Mouse (Mus musculus) MEL (cell line): ENCODE data around the gene Nubp2. TPM values are rescaled to one million over a fixed set of nuclear protein-coding genes. Genes with fewer than 3 reads are reported as not detected.
A peak's percentile ranks its signal among the peaks of the same experiment; 100 is the strongest.

Experiments used
- DNase-seq: peaks from one replicate; pipeline ENCODE4 v3.0.0; 2011; ENCODE audit warnings: low read depth, low spot score
- H3K27ac ChIP-seq: 2 replicates; pipeline ENCODE4 v1.5.1; 2012; ENCODE audit warnings: low read depth, mild to moderate bottlenecking, control low read depth, low read length, moderate library complexity; ENCODE audit not compliant: control insufficient read depth
- H3K27me3 ChIP-seq, 2 experiments: fragments of 150-350 bp in 1 of 2; sonication (generic) in 1 of 2; 2 replicates each; pipeline ENCODE4 v1.6.1; 2012; ENCODE audit warnings: low read length in 2 of 2, mild to moderate bottlenecking in 2 of 2, improper control_type of control experiment in 1 of 2, moderate library complexity in 1 of 2; ENCODE audit not compliant: insufficient read depth in 2 of 2, control insufficient read depth in 1 of 2
- H3K36me3 ChIP-seq, 2 experiments: 2 replicates each; pipeline ENCODE4 v1.6.1; 2012 to 2014; ENCODE audit warnings: low read length in 2 of 2, improper control_type of control experiment in 1 of 2, inconsistent platforms in 1 of 2, mild to moderate bottlenecking in 1 of 2; ENCODE audit not compliant: insufficient read depth in 2 of 2, control insufficient read depth in 1 of 2
- H3K4me1 ChIP-seq, 2 experiments: fragments of 150-350 bp in 1 of 2; sonication (generic) in 1 of 2; 2 replicates each; pipeline ENCODE4 v1.6.1; 2012; ENCODE audit warnings: low read length in 2 of 2, improper control_type of control experiment in 1 of 2, mild to moderate bottlenecking in 1 of 2; ENCODE audit not compliant: insufficient read depth in 2 of 2, control insufficient read depth in 1 of 2
- H3K4me3 ChIP-seq, 2 experiments: fragments of 150-350 bp in 1 of 2; sonication (generic) in 1 of 2; 2 replicates each; pipeline ENCODE4 v1.5.1; 2012; ENCODE audit warnings: low read depth in 2 of 2, low read length in 2 of 2, mild to moderate bottlenecking in 2 of 2, moderate library complexity in 2 of 2, control low read depth in 1 of 2, improper control_type of control experiment in 1 of 2; ENCODE audit not compliant: control insufficient read depth in 1 of 2, insufficient read depth in 1 of 2
- H3K79me2 ChIP-seq: 2 replicates; pipeline ENCODE4 v1.6.1; 2012; ENCODE audit warnings: mild to moderate bottlenecking, low read length, moderate library complexity; ENCODE audit not compliant: control insufficient read depth, poor library complexity, insufficient read depth
- H3K9ac ChIP-seq: 2 replicates; pipeline ENCODE4 v1.6.1; 2012; ENCODE audit warnings: low read depth, mild to moderate bottlenecking, control low read depth, low read length, moderate library complexity; ENCODE audit not compliant: control insufficient read depth, poor library complexity, severe bottlenecking
- H3K9me3 ChIP-seq: fragments of 150-350 bp; sonication (generic); replicated peaks from 2 replicates; pipeline ENCODE4 v1.6.1; 2012; ENCODE audit warnings: mild to moderate bottlenecking, low read length, improper control_type of control experiment, moderate library complexity; ENCODE audit not compliant: insufficient read depth
- CHD1 ChIP-seq: IDR thresholded peaks from 2 replicates; pipeline ENCODE4 v1.6.1; 2012; ENCODE audit warnings: low read depth, mild to moderate bottlenecking, inconsistent platforms, low read length, improper control_type of control experiment
- CTCF ChIP-seq, 3 experiments: IDR thresholded peaks in 2 of 3; conservative IDR thresholded peaks in 1 of 3; 2 replicates each; pipeline ENCODE4 v1.5.1; 2011 to 2012; ENCODE audit warnings: low read length in 3 of 3, low read depth in 2 of 3, mild to moderate bottlenecking in 2 of 3, improper control_type of control experiment in 1 of 3, inconsistent platforms in 1 of 3, mixed read lengths in 1 of 3, moderate library complexity in 1 of 3; ENCODE audit not compliant: control insufficient read depth in 1 of 3, insufficient read depth in 1 of 3, poor library complexity in 1 of 3, severe bottlenecking in 1 of 3
- E2F4 ChIP-seq: IDR thresholded peaks from 2 replicates; pipeline ENCODE4 v1.6.1; 2011; ENCODE audit warnings: low read depth, low read length, improper control_type of control experiment, borderline replicate concordance
- ETS1 ChIP-seq: IDR thresholded peaks from 2 replicates; pipeline ENCODE4 v1.6.1; 2012; ENCODE audit warnings: low read depth, mild to moderate bottlenecking, inconsistent platforms, low read length, improper control_type of control experiment, moderate library complexity
- GABPA ChIP-seq: IDR thresholded peaks from 2 replicates; pipeline ENCODE4 v1.6.1; 2012; ENCODE audit warnings: low read depth, mild to moderate bottlenecking, inconsistent platforms, low read length, improper control_type of control experiment, moderate library complexity
- GATA1 ChIP-seq: IDR thresholded peaks from 2 replicates; pipeline ENCODE4 v1.6.1; 2011; ENCODE audit warnings: low read depth, low read length, improper control_type of control experiment
- JUND ChIP-seq: IDR thresholded peaks from 2 replicates; pipeline ENCODE4 v1.6.1; 2011; ENCODE audit warnings: low read depth, mild to moderate bottlenecking, improper control_type of control experiment, low read length
- MAFK ChIP-seq: IDR thresholded peaks from 2 replicates; pipeline ENCODE4 v1.6.1; 2011; ENCODE audit warnings: low read depth, mild to moderate bottlenecking, low read length, improper control_type of control experiment, borderline replicate concordance
- MAX ChIP-seq: IDR thresholded peaks from 2 replicates; pipeline ENCODE4 v1.6.1; 2011; ENCODE audit warnings: low read length, improper control_type of control experiment
- MYB ChIP-seq: IDR thresholded peaks from 2 replicates; pipeline ENCODE4 v1.6.1; 2011; ENCODE audit warnings: mild to moderate bottlenecking, low read depth, low read length, improper control_type of control experiment
- MYC ChIP-seq: IDR thresholded peaks from 2 replicates; pipeline ENCODE4 v1.6.1; 2011; ENCODE audit warnings: low read depth, mild to moderate bottlenecking, low read length, improper control_type of control experiment, moderate library complexity
- NRF1 ChIP-seq: IDR thresholded peaks from 2 replicates; pipeline ENCODE4 v1.6.1; 2014; ENCODE audit warnings: low read depth, mild to moderate bottlenecking, inconsistent platforms, low read length, improper control_type of control experiment, moderate library complexity; ENCODE audit not compliant: poor library complexity, insufficient read depth, severe bottlenecking
- POLR2A ChIP-seq, 2 experiments: IDR thresholded peaks; 2 replicates each; pipeline ENCODE4 v1.6.1; 2011 to 2012; ENCODE audit warnings: low read length in 2 of 2, mild to moderate bottlenecking in 2 of 2, control low read depth in 1 of 2, improper control_type of control experiment in 1 of 2, low read depth in 1 of 2, moderate library complexity in 1 of 2; ENCODE audit not compliant: control insufficient read depth in 1 of 2, insufficient read depth in 1 of 2, poor library complexity in 1 of 2
- POLR2AphosphoS2 ChIP-seq: IDR thresholded peaks from 2 replicates; pipeline ENCODE4 v1.6.1; 2011; ENCODE audit warnings: low read length, improper control_type of control experiment
- POLR2AphosphoS5 ChIP-seq: IDR thresholded peaks from 2 replicates; pipeline ENCODE4 v1.6.1; 2012; ENCODE audit warnings: low read depth, borderline replicate concordance, mild to moderate bottlenecking, inconsistent platforms, low read length, moderate library complexity, mixed read lengths
- RAD21 ChIP-seq: IDR thresholded peaks from 2 replicates; pipeline ENCODE4 v1.6.1; 2011; ENCODE audit warnings: mild to moderate bottlenecking, low read depth, low read length, improper control_type of control experiment
- RCOR1 ChIP-seq: IDR thresholded peaks from 2 replicates; pipeline ENCODE4 v1.6.1; 2012; ENCODE audit warnings: low read depth, mild to moderate bottlenecking, inconsistent platforms, low read length, improper control_type of control experiment
- SIN3A ChIP-seq: IDR thresholded peaks from 2 replicates; pipeline ENCODE4 v1.6.1; 2012; ENCODE audit warnings: low read length, improper control_type of control experiment, inconsistent platforms
- SMC3 ChIP-seq: IDR thresholded peaks from 2 replicates; pipeline ENCODE4 v1.6.1; 2011; ENCODE audit warnings: low read depth, low read length, improper control_type of control experiment
- TBP ChIP-seq: IDR thresholded peaks from 2 replicates; pipeline ENCODE4 v1.8.0; 2011; ENCODE audit warnings: low read depth, low read length, improper control_type of control experiment
- USF2 ChIP-seq, 2 experiments: IDR thresholded peaks; 2 replicates each; pipeline ENCODE4 v1.6.1; 2011 to 2012; ENCODE audit warnings: improper control_type of control experiment in 2 of 2, low read length in 2 of 2, borderline replicate concordance in 1 of 2, inconsistent platforms in 1 of 2, low read depth in 1 of 2, mild to moderate bottlenecking in 1 of 2; ENCODE audit not compliant: insufficient read depth in 1 of 2
- ZC3H11A ChIP-seq: IDR thresholded peaks from 2 replicates; pipeline ENCODE4 v1.6.1; 2012; ENCODE audit warnings: low read depth, mild to moderate bottlenecking, inconsistent platforms, low read length, improper control_type of control experiment
- ZMIZ1 ChIP-seq: IDR thresholded peaks from 2 replicates; pipeline ENCODE4 v1.6.1; 2012; ENCODE audit warnings: low read depth, mild to moderate bottlenecking, inconsistent platforms, low read length, improper control_type of control experiment, moderate library complexity
- polyA plus RNA-seq, 2 experiments: library from polyadenylated mRNA; stranded (reverse) in 1 of 2; unstranded in 1 of 2; fragments of >175 nt in 1 of 2; fragments of >200 nt in 1 of 2; gene quantifications; 2 replicates each; pipeline versions ENCODE4 v1.2.1 to v1.2.4; 2012; ENCODE audit warnings: low replicate concordance in 2 of 2, low read depth in 1 of 2; ENCODE audit not compliant: insufficient read length in 2 of 2, insufficient read depth in 1 of 2, missing spikeins in 1 of 2
- total RNA-seq: library from RNA; depleted of rRNA; stranded (reverse); fragments of 300-350 nt; gene quantifications from 2 replicates; pipeline ENCODE4 v1.2.3, GENCODE M21; 2012

The Nubp2 gene
- total and polyA plus RNA-seq, 3 experiments: 141 to 191 TPM; not detected in 1

DNA sequence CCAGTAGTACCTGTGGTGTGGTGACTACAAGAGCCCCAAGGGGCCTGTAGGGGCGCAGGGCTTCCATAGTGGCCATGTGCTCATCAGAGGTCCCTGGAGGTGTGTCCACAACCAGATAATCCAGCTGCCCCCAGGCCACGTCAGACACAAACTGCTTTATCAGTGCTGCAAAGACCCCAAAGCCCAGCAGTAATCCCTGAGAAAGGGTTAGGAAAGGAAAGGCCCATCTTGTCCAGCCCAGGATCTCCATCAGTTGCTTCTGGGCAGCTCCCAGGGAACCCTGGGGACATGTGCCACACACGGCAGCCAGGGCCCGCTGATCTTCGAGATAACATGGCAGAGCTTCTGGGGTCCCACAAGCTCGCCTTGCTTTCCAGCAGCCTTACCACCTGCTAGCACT is 1.8 kb downstream of the Nubp2 start:
- H3K4me1 ChIP-seq: peaks cover 0 to 14% of the 10 kb centered on the region in 2 experiments; a peak in 1 of 4 replicates
- no peak overlapping the region for H3K4me3 ChIP-seq
- no peak overlapping the region for H3K9ac ChIP-seq

DNA sequence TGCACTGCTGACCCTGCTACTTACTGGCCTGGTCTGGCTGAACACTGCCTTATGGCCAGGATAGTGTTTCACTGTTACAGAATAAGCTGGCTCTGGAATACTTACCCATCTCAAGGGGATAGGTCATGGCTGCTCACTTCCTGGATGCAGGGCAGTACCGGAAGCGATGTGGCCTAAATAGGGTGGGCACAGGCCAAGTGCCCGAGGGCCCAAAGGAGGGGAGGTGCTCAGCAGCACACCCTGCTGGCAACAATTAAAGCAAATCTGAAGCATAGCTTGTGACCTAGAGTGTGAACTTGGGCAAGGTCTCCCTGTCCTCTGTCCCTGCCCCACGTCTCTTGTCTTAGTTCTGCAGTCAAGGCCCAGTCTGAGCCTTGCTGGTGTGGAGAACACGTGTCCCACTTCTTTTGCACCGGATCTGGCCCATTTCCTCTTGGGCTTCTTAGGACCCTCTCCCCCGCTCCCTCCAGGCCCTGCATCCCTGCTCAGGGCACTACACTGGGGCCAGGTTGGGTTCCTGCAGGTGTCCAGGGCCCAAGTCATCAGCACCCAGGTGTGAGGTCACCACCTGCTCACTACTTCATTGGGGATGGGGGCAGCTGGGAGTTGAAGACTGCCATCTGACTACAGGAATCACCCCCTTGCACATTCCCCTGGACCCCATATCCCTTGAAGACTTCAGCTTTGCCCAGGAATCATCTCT is 4.3 kb downstream of the Nubp2 start:
- peaks cover 0 to 8% of the 10 kb centered on the region in 2 experiments; a peak in 1 of 4 replicates for H3K4me1 ChIP-seq

More for the DNA sequence above, 1.8 kb downstream of the Nubp2 start:
- peaks cover 22% of the 10 kb centered on the region for H3K79me2 ChIP-seq
- H3K36me3 ChIP-seq: peaks cover 0 to 2% of the 10 kb centered on the region in 2 experiments; a peak in 2 of 4 replicates
- H3K27ac ChIP-seq: no peak overlapping the region
- H3K9me3 ChIP-seq: no peaks in the 10 kb centered on the region
- TF ChIP-seq GATA1 (no peak), USF2 (IDR thresholded peaks at IDR 0.05; ENCODE audit: borderline replicate concordance in 1 of 2, insufficient read depth in 1 of 2, low read depth in 1 of 2, low read length in 2 of 2) (no peak), TBP (no peak), MYC (no peak), POLR2A (IDR thresholded peaks at IDR 0.05; ENCODE audit: control insufficient read depth in 1 of 2, insufficient read depth in 1 of 2, low read depth in 1 of 2, low read length in 2 of 2, poor library complexity in 1 of 2) (no peak)
- no peaks in the 10 kb centered on the region for H3K27me3 ChIP-seq
- no peak for DNase-seq

More for the DNA sequence above, 4.3 kb downstream of the Nubp2 start:
- Histone ChIP-seq H3K9me3 (no peaks in the 10 kb centered on the region), H3K27me3 (no peaks in the 10 kb centered on the region), H3K4me3 (no peak overlapping the region), H3K36me3 (no peaks in the 10 kb centered on the region; a peak in 2 of 4 replicates), H3K9ac (no peak overlapping the region), H3K79me2 (peaks cover 16% of the 10 kb centered on the region), H3K27ac (no peak overlapping the region)
- no peak for TF ChIP-seq GABPA
- peak; percentile 63 to 67 (median 64) for TF ChIP-seq CTCF (IDR thresholded peaks at IDR 0.05 in 2 of 3, conservative IDR thresholded peaks at IDR 0.05 in 1 of 3; ENCODE audit: control insufficient read depth in 1 of 3, insufficient read depth in 1 of 3, low read depth in 2 of 3, low read length in 3 of 3, poor library complexity in 1 of 3, severe bottlenecking in 1 of 3)
- no peak for TF ChIP-seq MYC
- TF ChIP-seq CHD1: no peak
- no peak for TF ChIP-seq USF2 (IDR thresholded peaks at IDR 0.05; ENCODE audit: borderline replicate concordance in 1 of 2, insufficient read depth in 1 of 2, low read depth in 1 of 2, low read length in 2 of 2)
- no peak for TF ChIP-seq MAFK
- no peak for TF ChIP-seq NRF1
- TF ChIP-seq JUND: no peak
- peak; percentile 71 for TF ChIP-seq SMC3
- TF ChIP-seq POLR2A (IDR thresholded peaks at IDR 0.05; ENCODE audit: control insufficient read depth in 1 of 2, insufficient read depth in 1 of 2, low read depth in 1 of 2, low read length in 2 of 2, poor library complexity in 1 of 2): peak in 1 of 2 experiments; percentile 53; a peak in 2 of 4 replicates
- TF ChIP-seq E2F4: no peak
- no peak for TF ChIP-seq MAX
- TF ChIP-seq POLR2AphosphoS5: no peak
- TF ChIP-seq POLR2AphosphoS2: no peak
- no peak for TF ChIP-seq RCOR1
- TF ChIP-seq SIN3A: no peak
- TF ChIP-seq MYB: no peak
- peak; percentile 36 for TF ChIP-seq RAD21
- no peak for TF ChIP-seq ZMIZ1
- TF ChIP-seq TBP: no peak
- no peak for TF ChIP-seq ETS1
- peak; percentile 36; the same call in 1 of the 2 replicates for TF ChIP-seq ZC3H11A
- DNase-seq: peak; percentile 48
